Mouse (Mus musculus) MEL (cell line): ENCODE measurements around the gene Ccr2. TPM values are rescaled to one million over a fixed set of nuclear protein-coding genes. Genes with fewer than 3 reads are reported as not detected.
"Not testable (repeated sequence)": the region's sequence is repeated elsewhere in the genome, so short reads cannot be mapped to it uniquely, and the experiment has no call there.

Experiments
- DNase-seq: peaks from one replicate; pipeline ENCODE4 v3.0.0; 2011; ENCODE audit warnings: low read depth, low spot score
- H3K27ac ChIP-seq: 2 replicates; pipeline ENCODE4 v1.5.1; 2012; ENCODE audit warnings: low read depth, mild to moderate bottlenecking, control low read depth, low read length, moderate library complexity; ENCODE audit not compliant: control insufficient read depth
- H3K27me3 ChIP-seq, 2 experiments: fragments of 150-350 bp in 1 of 2; sonication (generic) in 1 of 2; 2 replicates each; pipeline ENCODE4 v1.6.1; 2012; ENCODE audit warnings: low read length in 2 of 2, mild to moderate bottlenecking in 2 of 2, improper control_type of control experiment in 1 of 2, moderate library complexity in 1 of 2; ENCODE audit not compliant: insufficient read depth in 2 of 2, control insufficient read depth in 1 of 2
- H3K36me3 ChIP-seq, 2 experiments: 2 replicates each; pipeline ENCODE4 v1.6.1; 2012 to 2014; ENCODE audit warnings: low read length in 2 of 2, improper control_type of control experiment in 1 of 2, inconsistent platforms in 1 of 2, mild to moderate bottlenecking in 1 of 2; ENCODE audit not compliant: insufficient read depth in 2 of 2, control insufficient read depth in 1 of 2
- H3K4me1 ChIP-seq, 2 experiments: fragments of 150-350 bp in 1 of 2; sonication (generic) in 1 of 2; 2 replicates each; pipeline ENCODE4 v1.6.1; 2012; ENCODE audit warnings: low read length in 2 of 2, improper control_type of control experiment in 1 of 2, mild to moderate bottlenecking in 1 of 2; ENCODE audit not compliant: insufficient read depth in 2 of 2, control insufficient read depth in 1 of 2
- H3K4me3 ChIP-seq, 2 experiments: fragments of 150-350 bp in 1 of 2; sonication (generic) in 1 of 2; 2 replicates each; pipeline ENCODE4 v1.5.1; 2012; ENCODE audit warnings: low read depth in 2 of 2, low read length in 2 of 2, mild to moderate bottlenecking in 2 of 2, moderate library complexity in 2 of 2, control low read depth in 1 of 2, improper control_type of control experiment in 1 of 2; ENCODE audit not compliant: control insufficient read depth in 1 of 2, insufficient read depth in 1 of 2
- H3K79me2 ChIP-seq: 2 replicates; pipeline ENCODE4 v1.6.1; 2012; ENCODE audit warnings: mild to moderate bottlenecking, low read length, moderate library complexity; ENCODE audit not compliant: control insufficient read depth, poor library complexity, insufficient read depth
- H3K9ac ChIP-seq: 2 replicates; pipeline ENCODE4 v1.6.1; 2012; ENCODE audit warnings: low read depth, mild to moderate bottlenecking, control low read depth, low read length, moderate library complexity; ENCODE audit not compliant: control insufficient read depth, poor library complexity, severe bottlenecking
- H3K9me3 ChIP-seq: fragments of 150-350 bp; sonication (generic); replicated peaks from 2 replicates; pipeline ENCODE4 v1.6.1; 2012; ENCODE audit warnings: mild to moderate bottlenecking, low read length, improper control_type of control experiment, moderate library complexity; ENCODE audit not compliant: insufficient read depth
- CTCF ChIP-seq, 3 experiments: IDR thresholded peaks in 2 of 3; conservative IDR thresholded peaks in 1 of 3; 2 replicates each; pipeline ENCODE4 v1.5.1; 2011 to 2012; ENCODE audit warnings: low read length in 3 of 3, low read depth in 2 of 3, mild to moderate bottlenecking in 2 of 3, improper control_type of control experiment in 1 of 3, inconsistent platforms in 1 of 3, mixed read lengths in 1 of 3, moderate library complexity in 1 of 3; ENCODE audit not compliant: control insufficient read depth in 1 of 3, insufficient read depth in 1 of 3, poor library complexity in 1 of 3, severe bottlenecking in 1 of 3
- ELF1 ChIP-seq: IDR thresholded peaks from 2 replicates; pipeline ENCODE4 v1.6.1; 2014; ENCODE audit warnings: low read depth, mild to moderate bottlenecking, inconsistent platforms, low read length, improper control_type of control experiment, moderate library complexity
- EP300 ChIP-seq, 2 experiments: IDR thresholded peaks; 2 replicates each; pipeline ENCODE4 v1.6.1; 2011; ENCODE audit warnings: improper control_type of control experiment in 2 of 2, low read length in 2 of 2, low read depth in 1 of 2, mild to moderate bottlenecking in 1 of 2
- ETS1 ChIP-seq: IDR thresholded peaks from 2 replicates; pipeline ENCODE4 v1.6.1; 2012; ENCODE audit warnings: low read depth, mild to moderate bottlenecking, inconsistent platforms, low read length, improper control_type of control experiment, moderate library complexity
- GABPA ChIP-seq: IDR thresholded peaks from 2 replicates; pipeline ENCODE4 v1.6.1; 2012; ENCODE audit warnings: low read depth, mild to moderate bottlenecking, inconsistent platforms, low read length, improper control_type of control experiment, moderate library complexity
- GATA1 ChIP-seq: IDR thresholded peaks from 2 replicates; pipeline ENCODE4 v1.6.1; 2011; ENCODE audit warnings: low read depth, low read length, improper control_type of control experiment
- JUND ChIP-seq: IDR thresholded peaks from 2 replicates; pipeline ENCODE4 v1.6.1; 2011; ENCODE audit warnings: low read depth, mild to moderate bottlenecking, improper control_type of control experiment, low read length
- MYB ChIP-seq: IDR thresholded peaks from 2 replicates; pipeline ENCODE4 v1.6.1; 2011; ENCODE audit warnings: mild to moderate bottlenecking, low read depth, low read length, improper control_type of control experiment
- MYC ChIP-seq: IDR thresholded peaks from 2 replicates; pipeline ENCODE4 v1.6.1; 2011; ENCODE audit warnings: low read depth, mild to moderate bottlenecking, low read length, improper control_type of control experiment, moderate library complexity
- POLR2A ChIP-seq, 2 experiments: IDR thresholded peaks; 2 replicates each; pipeline ENCODE4 v1.6.1; 2011 to 2012; ENCODE audit warnings: low read length in 2 of 2, mild to moderate bottlenecking in 2 of 2, control low read depth in 1 of 2, improper control_type of control experiment in 1 of 2, low read depth in 1 of 2, moderate library complexity in 1 of 2; ENCODE audit not compliant: control insufficient read depth in 1 of 2, insufficient read depth in 1 of 2, poor library complexity in 1 of 2
- POLR2AphosphoS5 ChIP-seq: IDR thresholded peaks from 2 replicates; pipeline ENCODE4 v1.6.1; 2012; ENCODE audit warnings: low read depth, borderline replicate concordance, mild to moderate bottlenecking, inconsistent platforms, low read length, moderate library complexity, mixed read lengths
- RAD21 ChIP-seq: IDR thresholded peaks from 2 replicates; pipeline ENCODE4 v1.6.1; 2011; ENCODE audit warnings: mild to moderate bottlenecking, low read depth, low read length, improper control_type of control experiment
- RCOR1 ChIP-seq: IDR thresholded peaks from 2 replicates; pipeline ENCODE4 v1.6.1; 2012; ENCODE audit warnings: low read depth, mild to moderate bottlenecking, inconsistent platforms, low read length, improper control_type of control experiment
- SMC3 ChIP-seq: IDR thresholded peaks from 2 replicates; pipeline ENCODE4 v1.6.1; 2011; ENCODE audit warnings: low read depth, low read length, improper control_type of control experiment
- TAL1 ChIP-seq: IDR thresholded peaks from 2 replicates; pipeline ENCODE4 v1.6.1; 2012; ENCODE audit warnings: mild to moderate bottlenecking, inconsistent platforms, low read length, moderate library complexity, mixed read lengths
- TBP ChIP-seq: IDR thresholded peaks from 2 replicates; pipeline ENCODE4 v1.8.0; 2011; ENCODE audit warnings: low read depth, low read length, improper control_type of control experiment
- TCF12 ChIP-seq: IDR thresholded peaks from 2 replicates; pipeline ENCODE4 v1.6.1; 2014; ENCODE audit warnings: low read depth, mild to moderate bottlenecking, inconsistent platforms, low read length, improper control_type of control experiment, moderate library complexity
- USF2 ChIP-seq, 2 experiments: IDR thresholded peaks; 2 replicates each; pipeline ENCODE4 v1.6.1; 2011 to 2012; ENCODE audit warnings: improper control_type of control experiment in 2 of 2, low read length in 2 of 2, borderline replicate concordance in 1 of 2, inconsistent platforms in 1 of 2, low read depth in 1 of 2, mild to moderate bottlenecking in 1 of 2; ENCODE audit not compliant: insufficient read depth in 1 of 2
- ZC3H11A ChIP-seq: IDR thresholded peaks from 2 replicates; pipeline ENCODE4 v1.6.1; 2012; ENCODE audit warnings: low read depth, mild to moderate bottlenecking, inconsistent platforms, low read length, improper control_type of control experiment
- ZKSCAN1 ChIP-seq: IDR thresholded peaks from 2 replicates; pipeline ENCODE4 v1.6.1; 2012; ENCODE audit warnings: low read depth, mild to moderate bottlenecking, inconsistent platforms, low read length, improper control_type of control experiment, moderate library complexity
- ZMIZ1 ChIP-seq: IDR thresholded peaks from 2 replicates; pipeline ENCODE4 v1.6.1; 2012; ENCODE audit warnings: low read depth, mild to moderate bottlenecking, inconsistent platforms, low read length, improper control_type of control experiment, moderate library complexity
- ZNF384 ChIP-seq: IDR thresholded peaks from 2 replicates; pipeline ENCODE4 v1.6.1; 2012; ENCODE audit warnings: low read depth, mild to moderate bottlenecking, inconsistent platforms, low read length, improper control_type of control experiment
- polyA plus RNA-seq, 2 experiments: library from polyadenylated mRNA; stranded (reverse) in 1 of 2; unstranded in 1 of 2; fragments of >175 nt in 1 of 2; fragments of >200 nt in 1 of 2; gene quantifications; 2 replicates each; pipeline versions ENCODE4 v1.2.1 to v1.2.4; 2012; ENCODE audit warnings: low replicate concordance in 2 of 2, low read depth in 1 of 2; ENCODE audit not compliant: insufficient read length in 2 of 2, insufficient read depth in 1 of 2, missing spikeins in 1 of 2
- total RNA-seq: library from RNA; depleted of rRNA; stranded (reverse); fragments of 300-350 nt; gene quantifications from 2 replicates; pipeline ENCODE4 v1.2.3, GENCODE M21; 2012

Ccr2 gene
- total and polyA plus RNA-seq, 3 experiments, result 4.1 to 10.8 TPM; not detected in 1

DNA sequence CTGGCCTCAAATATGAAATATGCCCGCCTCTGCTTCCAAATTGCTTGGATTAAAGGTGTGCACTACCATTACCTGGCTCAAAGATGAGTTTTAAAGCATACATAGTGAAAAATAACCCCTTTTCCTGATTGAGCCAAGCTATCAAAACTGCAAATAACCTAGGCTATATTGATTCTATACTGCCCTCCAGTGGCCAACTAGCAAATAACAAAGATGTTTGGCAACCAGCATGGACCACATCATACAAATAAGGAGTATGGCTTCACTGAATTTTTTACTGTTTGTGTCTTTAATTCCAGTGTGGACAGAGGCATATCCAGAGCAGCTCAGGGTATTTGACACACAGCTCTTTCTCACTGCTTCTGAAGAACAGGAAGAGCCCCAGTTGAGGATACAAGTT is 26.6 kb downstream of the Ccr2 start:
- H3K4me3 ChIP-seq, result no peak overlapping the region
- H3K79me2 ChIP-seq, result no peaks in the 10 kb centered on the region
- H3K9me3 ChIP-seq, result no peaks in the 10 kb centered on the region
- peak; percentile 69 for DNase-seq
- H3K9ac ChIP-seq, result no peak overlapping the region
- H3K27me3 ChIP-seq, result no peaks in the 10 kb centered on the region; a peak in 1 of 4 replicates
- TF ChIP-seq RAD21 (peak; percentile 92), ZC3H11A (peak; percentile 95), MYC (no peak), TAL1 (no peak), CTCF (IDR thresholded peaks at IDR 0.05 in 2 of 3, conservative IDR thresholded peaks at IDR 0.05 in 1 of 3; ENCODE audit: control insufficient read depth in 1 of 3, insufficient read depth in 1 of 3, low read depth in 2 of 3, low read length in 3 of 3, poor library complexity in 1 of 3, severe bottlenecking in 1 of 3) (peak; percentile 5 to 85 (median 60); a peak in 4 of 6 replicates), SMC3 (peak; percentile 94)
- H3K4me1 ChIP-seq, result peaks cover 2 to 4% of the 10 kb centered on the region in 2 experiments; a peak in 2 of 4 replicates
- no peak overlapping the region for H3K27ac ChIP-seq
- peaks cover 0 to 4% of the 10 kb centered on the region in 2 experiments; a peak in 1 of 4 replicates for H3K36me3 ChIP-seq

DNA sequence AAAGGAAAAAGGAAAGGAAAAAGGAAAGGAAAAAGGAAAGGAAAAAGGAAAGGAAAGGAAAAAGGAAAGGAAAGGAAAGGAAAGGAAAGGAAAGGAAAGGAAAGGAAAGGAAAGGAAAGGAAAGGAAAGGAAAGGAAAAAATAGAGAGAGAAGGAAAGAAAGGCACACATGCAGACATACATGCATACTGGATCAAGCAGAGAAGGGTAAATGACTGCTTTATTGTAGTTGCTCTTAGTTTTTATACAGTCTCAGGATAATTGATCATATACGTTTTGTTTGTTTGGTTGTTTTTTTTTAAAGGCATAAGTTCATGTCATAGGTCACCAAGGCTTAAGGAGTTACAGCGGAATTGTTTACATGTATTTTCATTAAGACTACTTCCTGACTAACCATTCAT is 31.1 kb downstream of the Ccr2 start:
- H3K9me3 ChIP-seq, H3K9ac ChIP-seq, H3K79me2 ChIP-seq, H3K4me1 ChIP-seq, H3K27ac ChIP-seq, H3K4me3 ChIP-seq, H3K27me3 ChIP-seq, H3K36me3 ChIP-seq, DNase-seq: not testable (repeated sequence)

DNA sequence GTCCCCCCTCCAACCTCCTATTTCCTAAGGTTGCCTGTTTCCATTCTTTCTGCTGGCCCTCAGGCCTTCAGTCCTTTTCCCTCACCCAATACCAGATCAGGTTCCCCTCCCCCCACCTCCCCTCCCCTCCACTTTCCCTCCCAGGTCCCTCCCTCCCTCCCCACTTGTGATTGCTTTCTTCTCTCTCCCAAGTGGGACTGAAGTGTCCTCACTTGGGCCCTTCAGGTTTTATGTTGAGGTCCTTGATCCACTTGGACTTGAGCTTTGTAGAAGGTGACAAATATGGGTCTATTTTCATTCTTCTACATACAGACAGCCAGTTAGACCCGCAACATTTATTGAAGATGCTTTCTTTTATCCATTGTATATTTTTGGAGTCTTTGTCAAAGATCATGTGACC is 33.2 kb downstream of the Ccr2 start:
- not testable (repeated sequence) for H3K9ac ChIP-seq, H3K4me3 ChIP-seq

DNA sequence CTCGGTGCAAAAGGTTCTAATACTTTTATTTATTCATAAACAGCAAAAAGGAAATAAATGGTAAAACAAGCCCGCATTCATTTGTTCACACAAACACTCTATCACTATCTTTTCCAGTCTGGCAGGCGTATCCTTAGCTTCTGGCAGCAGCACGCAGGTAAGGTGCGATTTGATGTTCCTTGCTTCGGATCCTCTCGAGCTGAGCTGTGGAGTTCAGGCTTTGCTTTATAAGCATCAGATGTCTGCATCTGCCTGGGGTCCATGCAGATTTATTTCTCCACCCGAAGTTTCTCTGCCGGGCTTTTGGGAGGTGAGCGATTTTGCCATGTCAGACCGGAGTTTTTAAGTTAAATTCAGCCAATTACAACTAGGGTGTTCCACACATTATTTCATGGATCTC is 35.9 kb downstream of the Ccr2 start:
- H3K4me3 ChIP-seq, result no peak overlapping the region
- no peaks in the 10 kb centered on the region for H3K9me3 ChIP-seq
- no peaks in the 10 kb centered on the region for H3K4me1 ChIP-seq
- no peak for DNase-seq
- no peaks in the 10 kb centered on the region for H3K79me2 ChIP-seq
- no peak overlapping the region for H3K27ac ChIP-seq
- H3K36me3 ChIP-seq, result no peaks in the 10 kb centered on the region
- H3K9ac ChIP-seq, result no peak overlapping the region
- no peaks in the 10 kb centered on the region for H3K27me3 ChIP-seq
- no peak for TF ChIP-seq TBP
- no peak for TF ChIP-seq ELF1
- TF ChIP-seq ZNF384, result no peak
- TF ChIP-seq ZC3H11A, result no peak
- TF ChIP-seq EP300 (IDR thresholded peaks at IDR 0.05; ENCODE audit: low read depth in 1 of 2, low read length in 2 of 2), result no peak
- no peak for TF ChIP-seq ZKSCAN1
- no peak for TF ChIP-seq USF2 (IDR thresholded peaks at IDR 0.05; ENCODE audit: borderline replicate concordance in 1 of 2, insufficient read depth in 1 of 2, low read depth in 1 of 2, low read length in 2 of 2)
- TF ChIP-seq ETS1, result no peak
- TF ChIP-seq MYB, result no peak
- no peak for TF ChIP-seq GATA1
- TF ChIP-seq POLR2AphosphoS5, result no peak
- no peak for TF ChIP-seq ZMIZ1
- TF ChIP-seq RCOR1, result no peak
- TF ChIP-seq POLR2A (IDR thresholded peaks at IDR 0.05; ENCODE audit: control insufficient read depth in 1 of 2, insufficient read depth in 1 of 2, low read depth in 1 of 2, low read length in 2 of 2, poor library complexity in 1 of 2), result no peak
- no peak for TF ChIP-seq TAL1
- TF ChIP-seq TCF12, result no peak
- TF ChIP-seq GABPA, result no peak
- no peak for TF ChIP-seq JUND

More for the DNA sequence above, 33.2 kb downstream of the Ccr2 start:
- H3K4me1 ChIP-seq, DNase-seq, H3K36me3 ChIP-seq, H3K9me3 ChIP-seq, H3K79me2 ChIP-seq, H3K27ac ChIP-seq, H3K27me3 ChIP-seq: not testable (repeated sequence)
